Mouse (Mus musculus): ENCODE measurements at regions not wholly inside any gene's neighbourhood (a gene's known extent, or its start where the extent isn't known, plus 50 kb on each side); places are given as distances from the start of the nearest gene placed in this dataset.

GRCm38 (mm10) chr1:137477239-137477638 lies 517.0 kb upstream of the Nr5a2 start:
- no peak for DNase-seq
- H3K27me3 ChIP-seq (ENCODE audit: insufficient read depth, low read length): no peaks in the 10 kb centered on the region
- no peak overlapping the region for H3K27ac ChIP-seq (ENCODE audit: low read depth)
- H3K4me1 ChIP-seq (ENCODE audit: insufficient read depth): no peaks in the 10 kb centered on the region
- ATAC-seq: no peak
- no peak overlapping the region for H3K4me2 ChIP-seq (ENCODE audit: low read depth, low read length)
- TF ChIP-seq EP300 (IDR thresholded peaks at IDR 0.05; ENCODE audit: low read depth): no peak
- H3K36me3 ChIP-seq (replicated peaks; ENCODE audit: insufficient read depth, low read length): no peaks in the 10 kb centered on the region
- no peak overlapping the region for H3K4me3 ChIP-seq (ENCODE audit: low read depth, low read length)
- no peak overlapping the region for H3K9ac ChIP-seq (replicated peaks)
- H3K9me3 ChIP-seq (ENCODE audit: low read length): no peaks in the 10 kb centered on the region
- WGBS (ENCODE audit: insufficient replicate concordance): 58% methylated on average over 3 of the region's 3 CpGs

- Histone ChIP-seq H3K4me3 (ENCODE audit: low read depth, low read length) (no peak overlapping the region), H3K27ac (ENCODE audit: low read depth) (no peak overlapping the region), H3K4me1 (ENCODE audit: insufficient read depth) (no peaks in the 10 kb centered on the region), H3K27me3 (ENCODE audit: insufficient read depth, low read length) (no peaks in the 10 kb centered on the region), H3K9ac (replicated peaks) (no peak overlapping the region), H3K9me3 (ENCODE audit: low read length) (no peaks in the 10 kb centered on the region), H3K4me2 (ENCODE audit: low read depth, low read length) (no peak overlapping the region), H3K36me3 (replicated peaks; ENCODE audit: insufficient read depth, low read length) (no peaks in the 10 kb centered on the region)
- DNase-seq (no peak), ATAC-seq (no peak)
- no peak for TF ChIP-seq EP300 (IDR thresholded peaks at IDR 0.05; ENCODE audit: low read depth)
- no peak for TF ChIP-seq CTCF (IDR thresholded peaks at IDR 0.05; ENCODE audit: low read depth)
- 77% methylated on average over 4 of the region's 4 CpGs for WGBS (ENCODE audit: insufficient replicate concordance)
Measured at GRCm38 (mm10) chr1:137474858-137475257, 514.6 kb upstream of the Nr5a2 start.

- H3K27ac ChIP-seq (ENCODE audit: low read depth): no peak overlapping the region
- WGBS (ENCODE audit: insufficient replicate concordance): 75% methylated on average over 4 of the region's 4 CpGs
- ATAC-seq (no peak), DNase-seq (no peak)
- H3K27me3 ChIP-seq (ENCODE audit: insufficient read depth, low read length): no peaks in the 10 kb centered on the region
- no peak overlapping the region for H3K9ac ChIP-seq (replicated peaks)
- H3K36me3 ChIP-seq (replicated peaks; ENCODE audit: insufficient read depth, low read length): no peaks in the 10 kb centered on the region
- no peaks in the 10 kb centered on the region for H3K9me3 ChIP-seq (ENCODE audit: low read length)
- no peaks in the 10 kb centered on the region for H3K4me1 ChIP-seq (ENCODE audit: insufficient read depth)
- no peak overlapping the region for H3K4me2 ChIP-seq (ENCODE audit: low read depth, low read length)
- TF ChIP-seq EP300 (IDR thresholded peaks at IDR 0.05; ENCODE audit: low read depth): no peak
- no peak overlapping the region for H3K4me3 ChIP-seq (ENCODE audit: low read depth, low read length)
Measured at GRCm38 (mm10) chr1:137473800-137474685, 513.8 kb upstream of the Nr5a2 start.

- Histone ChIP-seq H3K4me1 (ENCODE audit: insufficient read depth) (no peaks in the 10 kb centered on the region), H3K4me3 (ENCODE audit: low read depth, low read length) (no peak overlapping the region), H3K9ac (replicated peaks) (no peak overlapping the region), H3K9me3 (ENCODE audit: low read length) (no peaks in the 10 kb centered on the region), H3K27ac (ENCODE audit: low read depth) (no peak overlapping the region), H3K27me3 (ENCODE audit: insufficient read depth, low read length) (no peaks in the 10 kb centered on the region), H3K36me3 (replicated peaks; ENCODE audit: insufficient read depth, low read length) (no peaks in the 10 kb centered on the region), H3K4me2 (ENCODE audit: low read depth, low read length) (no peak overlapping the region)
- ATAC-seq (no peak), DNase-seq (no peak)
- TF ChIP-seq CTCF (IDR thresholded peaks at IDR 0.05; ENCODE audit: low read depth): no peak
- TF ChIP-seq EP300 (IDR thresholded peaks at IDR 0.05; ENCODE audit: low read depth): no peak
- 79% methylated on average over 5 of the region's 5 CpGs for WGBS (ENCODE audit: insufficient replicate concordance)
Measured at GRCm38 (mm10) chr1:137464971-137465370, 504.7 kb upstream of the Nr5a2 start.

GRCm38 (mm10) chr1:137461189-137461588 lies 500.9 kb upstream of the Nr5a2 start:
- Histone ChIP-seq H3K9me3 (ENCODE audit: low read length) (no peaks in the 10 kb centered on the region), H3K9ac (replicated peaks) (no peak overlapping the region), H3K4me3 (ENCODE audit: low read depth, low read length) (no peak overlapping the region), H3K4me1 (ENCODE audit: insufficient read depth) (no peaks in the 10 kb centered on the region), H3K27ac (ENCODE audit: low read depth) (no peak overlapping the region), H3K36me3 (replicated peaks; ENCODE audit: insufficient read depth, low read length) (no peaks in the 10 kb centered on the region), H3K4me2 (ENCODE audit: low read depth, low read length) (no peak overlapping the region), H3K27me3 (ENCODE audit: insufficient read depth, low read length) (no peaks in the 10 kb centered on the region)
- 79% methylated on average over 1 of the region's 1 CpGs for WGBS (ENCODE audit: insufficient replicate concordance)
- no peak for ATAC-seq
- no peak for DNase-seq
- no peak for TF ChIP-seq EP300 (IDR thresholded peaks at IDR 0.05; ENCODE audit: low read depth)
- no peak for TF ChIP-seq CTCF (IDR thresholded peaks at IDR 0.05; ENCODE audit: low read depth)

GRCm38 (mm10) chr1:137453446-137454208 lies 493.4 kb upstream of the Nr5a2 start:
- Histone ChIP-seq H3K9ac (replicated peaks) (no peak overlapping the region), H3K36me3 (replicated peaks; ENCODE audit: insufficient read depth, low read length) (no peaks in the 10 kb centered on the region), H3K27me3 (ENCODE audit: insufficient read depth, low read length) (no peaks in the 10 kb centered on the region), H3K4me2 (ENCODE audit: low read depth, low read length) (no peak overlapping the region), H3K27ac (ENCODE audit: low read depth) (no peak overlapping the region), H3K4me3 (ENCODE audit: low read depth, low read length) (no peak overlapping the region), H3K9me3 (ENCODE audit: low read length) (no peaks in the 10 kb centered on the region), H3K4me1 (ENCODE audit: insufficient read depth) (no peaks in the 10 kb centered on the region)
- DNase-seq (no peak), ATAC-seq (no peak)
- TF ChIP-seq CTCF (IDR thresholded peaks at IDR 0.05; ENCODE audit: low read depth): no peak
- no peak for TF ChIP-seq EP300 (IDR thresholded peaks at IDR 0.05; ENCODE audit: low read depth)
- WGBS (ENCODE audit: insufficient replicate concordance): 69% methylated on average over 7 of the region's 7 CpGs
